Mouse (Mus musculus) ES-Bruce4 (cell line): ENCODE results near the gene Msrb1.

Experiments used
- CTCF ChIP-seq: IDR thresholded peaks from one replicate; pipeline ENCODE4 v1.8.1; 2011; ENCODE audit warnings: low read depth, low read length
- EP300 ChIP-seq: IDR thresholded peaks from 2 replicates; pipeline ENCODE4 v1.6.1; 2011; ENCODE audit warnings: low read depth, low read length; ENCODE audit not compliant: insufficient read depth

GRCm38 (mm10) chr17:24739926-24740325, 3.5 kb downstream of the Msrb1 start:
- TF ChIP-seq CTCF (no peak), EP300 (no peak)
